Mouse (Mus musculus) gastrocnemius, adult 8-10 months (tissue): ENCODE data around the gene C2cd4d. TPM values are rescaled to one million over a fixed set of nuclear protein-coding genes. Genes with fewer than 3 reads are reported as not detected.

ENCODE experiments used
- DNase-seq, 2 experiments: peaks; one replicate each; pipeline ENCODE4 v3.0.0; 2022; ENCODE audit warnings: low spot score in 2 of 2
- total RNA-seq, 4 experiments: library from RNA; stranded (reverse); gene quantifications; 2 replicates each; pipeline ENCODE4 v1.2.4; 2022

Gene C2cd4d
- total RNA-seq, 4 experiments from 2014 or later, result not detected

DNA sequence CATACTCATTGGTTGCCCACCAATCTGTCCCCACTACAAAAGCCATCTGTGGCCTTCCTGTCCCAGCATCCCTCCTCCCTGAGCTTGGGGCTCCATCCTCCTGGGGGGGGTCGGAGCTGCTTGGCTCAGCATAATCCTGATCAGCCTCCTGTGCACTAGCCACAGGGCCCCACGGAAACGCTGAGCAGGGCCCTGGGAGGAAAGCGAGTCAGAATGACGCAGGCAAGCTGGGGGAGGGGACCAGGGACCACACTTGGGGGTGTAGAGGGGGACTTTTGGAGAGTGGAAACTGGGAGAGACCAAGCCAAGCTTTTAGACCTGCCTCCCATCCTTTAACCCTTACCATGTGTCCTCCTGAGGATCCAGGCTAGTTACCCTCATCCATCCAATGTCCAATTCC is 13.6 kb downstream of the C2cd4d start:
- DNase-seq, result no peak

DNA sequence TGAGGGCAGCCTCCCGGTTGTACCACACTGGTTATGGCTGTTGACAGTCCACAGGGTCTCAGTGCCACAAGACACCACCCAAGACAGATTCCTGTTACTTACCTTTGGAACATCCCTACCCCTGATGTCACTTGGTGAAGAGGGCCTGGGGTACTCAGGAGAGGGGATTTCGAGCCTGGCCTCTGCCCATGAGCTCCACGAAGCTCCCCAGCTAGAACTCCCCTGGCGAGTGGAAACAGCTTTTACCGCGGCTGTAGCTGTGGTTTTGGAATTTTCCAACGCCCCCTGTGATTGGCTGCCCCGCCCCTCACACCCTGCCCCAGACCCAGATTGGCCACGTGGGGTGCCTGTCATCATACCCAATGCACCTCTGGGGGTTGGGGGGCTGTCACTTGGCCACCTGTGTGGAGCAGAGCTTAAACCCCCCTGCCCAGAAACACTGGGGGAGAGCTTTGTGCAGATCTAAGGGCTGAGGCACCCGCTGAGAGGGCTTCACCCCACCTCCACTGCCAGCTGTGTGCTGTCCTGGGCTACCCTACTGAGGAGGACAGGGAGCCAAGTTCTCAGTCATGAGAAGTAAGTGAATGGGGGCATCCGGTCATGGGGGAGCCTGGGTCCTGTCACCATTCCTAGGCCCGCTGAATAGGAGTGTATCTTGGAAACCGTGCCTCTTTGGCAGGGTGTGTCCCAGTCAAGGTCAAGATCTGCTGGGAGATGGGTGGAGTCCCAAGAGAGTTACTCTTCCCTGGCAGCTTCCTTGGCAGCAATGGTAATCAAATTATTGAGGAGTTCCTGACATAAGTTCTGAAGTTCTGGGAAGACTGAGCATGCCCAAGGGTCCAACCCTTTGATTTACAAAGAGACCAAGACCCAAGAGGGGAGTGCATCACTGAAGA is 15.0 kb downstream of the C2cd4d start:
- no peak for DNase-seq

DNA sequence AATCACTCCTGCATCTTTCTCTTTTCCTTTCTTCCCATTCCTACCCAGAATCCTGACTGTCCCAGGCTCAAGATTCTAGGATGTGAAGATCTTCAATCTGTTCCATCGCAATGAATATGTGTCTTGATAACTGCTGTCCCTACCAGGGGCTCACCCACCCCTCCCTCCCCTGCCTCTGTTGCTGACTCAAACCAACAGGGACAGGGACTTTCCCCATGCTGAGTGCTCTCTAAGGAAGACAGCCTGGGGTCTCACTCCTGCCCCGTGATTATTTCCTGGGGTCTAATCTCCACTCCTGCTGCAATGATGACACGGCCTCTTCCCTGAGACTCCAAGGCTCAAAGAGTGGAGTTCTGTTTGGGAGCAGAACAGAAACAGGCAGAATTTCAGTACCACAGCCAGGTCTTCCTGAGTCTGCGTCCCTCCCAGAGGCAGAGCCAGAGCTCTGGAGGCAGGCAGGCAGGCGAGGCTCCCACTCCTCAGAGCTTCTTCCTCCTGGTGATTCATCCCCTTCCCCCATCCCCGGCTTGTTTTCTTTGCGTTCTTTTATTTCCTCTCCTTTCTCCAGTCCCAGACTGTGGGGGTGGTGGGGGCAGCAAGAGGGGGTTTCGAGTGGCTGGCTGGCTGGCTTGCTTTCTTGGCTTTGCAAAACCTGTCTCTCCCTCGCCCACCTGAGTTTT is 17.7 kb downstream of the C2cd4d start:
- DNase-seq, result no peak

DNA sequence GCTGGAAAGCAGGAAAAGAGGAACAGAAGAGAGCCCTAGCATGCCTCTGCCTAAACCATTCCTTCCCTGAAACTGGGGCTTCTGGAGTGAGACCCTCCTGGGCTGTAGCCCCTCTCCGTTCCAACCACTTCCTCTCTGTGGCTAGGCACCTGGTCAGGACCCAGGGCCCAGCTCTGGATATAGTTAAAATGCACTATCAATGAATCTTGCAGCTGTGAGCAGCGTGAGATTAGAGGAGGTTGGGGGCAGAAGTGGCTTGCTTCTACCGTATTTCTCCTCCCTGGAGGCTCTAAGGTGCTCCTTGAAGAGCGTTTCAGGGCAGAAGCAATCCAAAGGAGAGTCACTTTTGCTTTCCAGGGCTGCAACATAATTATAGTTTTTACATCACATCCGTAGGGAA is 20.1 kb downstream of the C2cd4d start:
- DNase-seq, result no peak

DNA sequence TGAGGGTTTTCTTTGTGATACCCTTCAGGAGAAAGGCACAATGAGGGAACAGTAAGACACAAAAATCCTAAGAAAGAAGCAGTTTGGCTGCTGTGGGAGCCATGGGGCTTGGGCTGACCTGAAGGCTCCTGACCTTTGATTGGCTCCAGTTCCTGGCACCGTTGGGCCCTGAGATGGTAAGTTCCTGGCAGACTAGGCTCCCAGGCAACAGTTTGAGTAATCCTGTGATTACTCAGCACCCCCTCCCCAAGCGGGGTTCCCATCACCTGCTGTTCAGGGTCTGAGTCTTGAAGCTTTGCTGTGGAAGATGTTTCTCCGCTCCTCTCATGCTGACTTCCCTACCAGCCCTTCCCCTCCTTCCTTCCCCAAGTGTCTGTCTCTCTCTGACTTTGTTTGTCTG is 21.2 kb downstream of the C2cd4d start:
- DNase-seq, result no peak

DNA sequence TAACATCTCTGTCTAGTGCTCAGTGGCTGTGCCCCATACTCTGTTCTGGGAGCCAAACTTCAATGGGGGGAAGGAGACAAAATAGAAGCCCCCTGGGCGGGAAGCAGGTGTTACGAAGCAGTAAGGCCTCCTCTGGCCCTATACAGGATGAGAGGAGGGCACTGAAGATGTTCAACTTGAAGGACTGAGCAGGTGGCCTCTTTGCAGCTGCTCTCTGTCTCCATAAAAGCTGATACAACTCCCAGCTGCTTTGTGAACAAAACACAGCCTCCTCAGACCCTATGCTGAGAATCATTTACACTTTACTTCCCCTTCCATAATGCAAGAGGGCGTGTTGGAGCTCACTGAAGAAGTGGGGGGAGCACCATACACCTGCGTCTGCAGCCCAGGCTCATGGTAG is 24.4 kb downstream of the C2cd4d start:
- DNase-seq, result no peak

DNA sequence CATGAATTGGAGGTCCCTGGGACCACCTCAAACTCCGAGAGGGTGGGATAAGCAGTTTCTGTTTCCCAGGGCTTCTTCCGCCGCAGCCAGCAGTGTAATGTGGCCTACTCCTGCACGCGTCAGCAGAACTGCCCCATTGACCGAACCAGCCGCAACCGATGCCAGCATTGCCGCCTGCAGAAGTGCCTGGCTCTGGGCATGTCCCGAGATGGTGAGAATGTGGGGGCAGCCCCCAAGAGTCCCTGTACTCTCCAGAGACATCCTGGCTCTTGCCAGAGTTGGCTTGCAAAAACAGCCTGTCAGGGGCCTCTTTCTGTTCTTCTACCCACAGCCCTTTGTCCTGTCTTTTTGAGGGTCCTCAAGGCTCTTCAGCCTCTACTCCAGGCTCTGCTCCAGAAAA is 25.2 kb downstream of the C2cd4d start:
- DNase-seq, result no peak

DNA sequence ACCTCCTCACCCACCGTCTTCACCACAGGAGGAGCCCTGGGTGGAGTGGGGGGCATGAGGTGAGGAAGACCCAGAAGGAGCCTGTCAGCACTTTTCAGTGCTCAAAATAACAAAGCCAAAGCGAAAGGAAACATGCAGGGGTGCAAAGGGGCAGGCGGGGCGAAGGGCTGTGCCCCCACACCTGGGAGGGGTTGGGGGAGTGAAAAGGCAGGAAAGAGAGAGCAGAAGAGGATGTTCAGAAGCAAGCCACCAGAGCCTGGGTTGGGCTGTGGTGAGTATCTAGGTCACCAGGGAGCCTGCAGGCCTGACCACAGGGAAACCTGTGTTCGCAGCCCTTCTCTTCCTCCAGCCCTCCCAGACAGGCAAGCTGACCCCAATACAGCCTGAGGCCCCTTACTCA is 25.8 kb downstream of the C2cd4d start:
- DNase-seq, result no peak

DNA sequence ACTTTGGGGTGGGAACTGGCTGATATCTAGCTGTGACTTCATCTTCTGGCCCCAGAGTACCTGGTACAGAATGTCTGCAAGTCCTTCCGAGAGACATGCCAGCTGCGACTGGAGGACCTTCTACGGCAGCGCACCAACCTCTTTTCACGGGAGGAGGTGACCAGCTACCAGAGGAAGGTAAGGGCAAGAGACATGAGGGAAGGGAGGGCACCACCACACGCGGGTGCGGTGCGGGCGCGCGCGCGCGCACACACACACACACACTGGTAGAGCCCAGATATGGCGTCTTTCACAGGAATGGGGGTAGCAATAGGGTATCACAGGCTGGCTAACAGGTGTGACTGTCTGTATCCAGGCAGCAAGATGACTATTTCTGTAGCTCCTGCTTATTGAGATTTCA is 27.2 kb downstream of the C2cd4d start:
- no peak for DNase-seq

DNA sequence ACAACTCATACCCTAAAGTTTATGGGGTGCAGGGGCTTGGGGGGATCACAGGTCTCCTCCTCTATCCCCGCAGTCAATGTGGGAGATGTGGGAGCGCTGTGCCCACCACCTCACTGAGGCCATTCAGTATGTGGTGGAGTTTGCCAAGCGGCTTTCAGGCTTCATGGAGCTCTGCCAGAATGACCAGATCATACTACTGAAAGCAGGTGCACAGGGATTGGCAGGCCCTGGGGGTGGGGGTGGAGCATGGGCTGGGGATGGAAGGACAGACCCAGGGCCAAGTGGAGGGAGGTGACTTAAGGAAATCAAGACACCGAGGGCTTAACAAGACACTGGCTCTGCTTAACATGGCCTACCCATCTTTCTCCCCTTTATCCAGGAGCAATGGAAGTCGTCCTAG is 28.8 kb downstream of the C2cd4d start:
- DNase-seq, result no peak

DNA sequence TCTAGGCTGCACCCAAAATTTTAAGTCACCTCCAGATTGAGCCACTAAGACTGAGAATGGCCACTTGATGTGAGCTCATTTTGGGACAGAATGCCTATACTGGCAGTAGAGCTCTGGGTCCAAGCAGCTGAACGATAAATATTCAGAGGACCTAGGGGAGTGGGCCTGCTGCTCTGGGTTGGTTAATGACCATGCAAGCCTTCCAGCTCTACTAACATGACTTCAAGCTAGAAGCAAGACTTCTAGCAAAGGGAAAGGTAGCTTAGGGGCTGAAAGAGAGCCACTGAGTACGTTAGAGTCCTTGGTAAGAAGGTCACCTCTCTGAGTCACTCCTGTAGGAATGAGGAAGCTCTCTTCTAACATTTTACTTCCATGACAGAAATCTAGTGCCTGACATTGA is 29.9 kb downstream of the C2cd4d start:
- no peak for DNase-seq

DNA sequence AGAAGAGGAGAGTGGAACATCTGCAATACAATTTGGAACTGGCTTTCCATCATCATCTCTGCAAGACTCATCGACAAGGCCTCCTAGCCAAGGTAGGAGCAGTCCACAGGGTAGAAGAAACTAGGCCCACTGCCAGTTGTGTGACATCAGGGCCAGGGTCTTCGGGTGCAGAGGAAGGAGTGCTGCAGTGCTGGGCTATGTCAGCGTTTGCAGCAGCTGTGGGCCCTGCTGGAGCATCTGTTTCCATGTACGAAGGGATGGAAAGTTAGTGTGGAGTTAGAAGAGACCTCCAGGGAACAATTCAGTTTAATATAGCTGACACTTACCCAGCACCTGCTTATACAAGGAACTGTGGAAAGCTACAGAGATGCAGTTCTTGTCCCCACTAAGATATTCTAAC is 30.8 kb downstream of the C2cd4d start:
- no peak for DNase-seq

DNA sequence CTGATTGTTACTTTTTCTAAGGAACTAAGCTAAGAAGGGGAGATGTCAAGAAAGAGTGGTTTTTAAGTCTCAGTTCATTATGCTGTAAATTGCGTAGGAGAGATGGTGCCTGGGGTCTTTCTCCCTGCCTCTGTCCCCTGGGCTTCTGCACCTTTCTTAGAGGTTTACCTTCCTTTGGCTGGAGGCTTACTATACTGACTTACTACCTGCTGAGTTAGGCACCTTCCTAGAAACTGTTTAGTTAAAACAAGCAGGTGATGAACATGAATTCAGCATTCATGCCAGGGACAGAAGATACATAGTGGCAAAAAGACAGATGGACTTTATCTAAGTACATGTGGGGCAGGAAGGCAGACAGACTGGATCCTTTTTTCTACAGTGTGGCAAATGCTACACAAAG is 34.1 kb downstream of the C2cd4d start:
- DNase-seq, result no peak

DNA sequence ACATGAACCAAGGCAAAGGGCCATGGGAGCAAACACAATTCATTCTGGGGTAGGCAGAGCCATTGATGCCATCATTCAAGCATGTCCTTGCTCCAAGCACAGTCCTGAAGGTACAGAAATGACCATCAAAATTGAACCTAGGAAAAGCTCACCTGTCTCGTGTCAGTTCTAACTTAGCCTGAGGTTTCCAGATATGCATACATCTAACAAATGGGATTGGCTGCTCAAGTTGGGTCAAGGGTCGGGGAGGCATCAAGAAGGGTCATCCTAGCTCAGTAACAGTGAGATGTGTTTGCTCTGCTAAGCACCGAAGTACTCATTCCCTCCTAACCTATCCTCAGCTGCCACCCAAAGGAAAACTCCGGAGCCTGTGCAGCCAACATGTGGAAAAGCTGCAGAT is 34.6 kb downstream of the C2cd4d start:
- DNase-seq, result no peak

DNA sequence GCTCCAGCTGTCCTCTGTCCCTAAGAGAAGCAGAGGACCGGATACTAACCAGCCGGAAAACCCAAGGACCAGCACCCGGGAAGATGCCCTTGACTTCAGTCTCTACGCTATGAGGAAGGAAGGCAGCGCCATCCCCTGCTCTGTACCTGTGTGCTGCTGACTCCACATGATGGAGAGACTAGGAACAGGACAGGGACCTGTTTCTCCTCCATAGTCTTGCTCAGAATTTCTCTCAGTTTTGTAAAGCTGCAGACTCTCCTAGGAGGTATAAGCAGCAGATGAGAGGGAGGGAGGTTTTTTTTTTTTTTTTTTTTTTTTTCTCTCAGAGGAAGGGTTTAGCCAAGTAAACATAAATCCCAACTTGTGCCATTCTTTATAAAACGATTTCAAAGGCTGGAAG is 36.0 kb downstream of the C2cd4d start, which contains the start of gene Lingo4:
Gene Lingo4 (plus strand): TSS at position 301 of the 400 bp plus-strand sequence.
- no peak for DNase-seq

DNA sequence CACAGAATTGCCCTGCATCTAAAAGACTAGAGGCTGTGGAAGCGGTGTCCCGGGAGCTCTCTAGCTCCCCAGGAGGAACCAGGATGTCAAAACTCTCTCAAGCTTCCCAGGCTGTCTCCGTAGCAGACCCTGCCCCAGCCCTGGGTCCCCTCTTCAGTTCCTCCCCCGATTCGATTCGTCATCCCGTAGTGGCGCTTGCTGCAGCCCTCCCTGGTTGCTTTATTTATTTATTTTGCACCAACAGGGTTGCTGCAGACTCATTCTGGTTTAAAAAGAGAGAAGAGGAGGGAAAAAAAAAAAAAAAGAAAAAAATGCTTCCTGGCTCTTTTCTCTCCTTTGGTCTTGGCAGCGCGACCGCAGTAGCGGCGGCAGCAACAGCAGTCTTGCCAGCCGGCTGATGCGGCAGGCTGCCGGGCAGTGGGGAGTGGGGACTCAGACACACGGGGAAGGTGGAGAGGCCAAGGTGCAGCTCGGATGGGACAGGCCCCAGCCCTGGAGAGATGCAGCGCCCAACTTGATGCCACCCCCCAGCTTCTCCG is 36.8 kb downstream of the C2cd4d start:
- no peak for DNase-seq

DNA sequence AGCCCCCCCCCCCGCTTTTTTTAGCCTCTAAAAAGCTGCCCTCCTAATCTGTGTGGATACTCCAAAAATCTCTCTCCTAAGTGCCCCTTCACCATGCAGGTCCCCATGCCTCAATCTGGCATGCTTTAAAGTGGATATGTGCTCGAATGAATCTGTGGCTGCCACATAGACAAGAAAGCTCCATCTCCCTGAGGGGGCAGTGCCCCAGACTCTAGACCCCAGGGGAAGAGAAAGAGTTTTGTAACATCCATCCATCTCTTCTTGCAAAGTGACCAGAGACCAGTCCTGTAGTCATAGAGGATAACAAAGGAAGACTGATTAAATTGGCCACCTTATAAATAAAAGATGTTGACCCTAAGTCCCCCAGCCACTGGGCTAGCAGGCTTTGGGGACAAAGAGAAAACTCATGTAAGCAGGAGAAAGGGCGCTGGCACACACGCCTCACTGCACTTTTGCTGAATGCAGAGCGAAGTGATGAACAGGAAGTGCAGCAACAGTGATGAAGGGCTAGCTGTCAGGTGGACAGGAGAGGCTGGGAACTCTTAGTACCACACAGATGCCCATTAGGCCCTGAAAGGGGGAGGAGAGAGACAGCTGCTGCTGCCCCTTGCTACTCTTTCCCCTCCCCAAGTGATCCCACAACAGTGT is 37.5 kb downstream of the C2cd4d start:
- no peak for DNase-seq

DNA sequence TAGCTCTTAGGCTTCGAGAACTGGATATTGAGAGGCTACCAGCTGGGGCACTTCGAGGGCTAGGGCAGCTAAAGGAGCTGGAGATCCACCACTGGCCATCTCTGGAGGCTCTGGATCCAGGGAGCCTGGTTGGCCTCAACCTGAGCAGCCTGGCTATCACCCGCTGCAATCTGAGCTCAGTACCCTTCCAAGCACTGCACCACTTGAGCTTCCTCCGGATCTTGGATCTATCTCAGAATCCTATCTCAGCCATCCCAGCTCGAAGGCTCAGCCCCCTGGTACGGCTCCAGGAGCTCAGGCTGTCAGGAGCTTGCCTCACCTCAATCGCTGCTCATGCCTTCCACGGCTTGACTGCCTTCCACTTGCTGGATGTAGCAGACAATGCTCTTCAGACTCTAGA is 40.2 kb downstream of the C2cd4d start:
- DNase-seq, result peak in 1 of 2 experiments; percentile 37

DNA sequence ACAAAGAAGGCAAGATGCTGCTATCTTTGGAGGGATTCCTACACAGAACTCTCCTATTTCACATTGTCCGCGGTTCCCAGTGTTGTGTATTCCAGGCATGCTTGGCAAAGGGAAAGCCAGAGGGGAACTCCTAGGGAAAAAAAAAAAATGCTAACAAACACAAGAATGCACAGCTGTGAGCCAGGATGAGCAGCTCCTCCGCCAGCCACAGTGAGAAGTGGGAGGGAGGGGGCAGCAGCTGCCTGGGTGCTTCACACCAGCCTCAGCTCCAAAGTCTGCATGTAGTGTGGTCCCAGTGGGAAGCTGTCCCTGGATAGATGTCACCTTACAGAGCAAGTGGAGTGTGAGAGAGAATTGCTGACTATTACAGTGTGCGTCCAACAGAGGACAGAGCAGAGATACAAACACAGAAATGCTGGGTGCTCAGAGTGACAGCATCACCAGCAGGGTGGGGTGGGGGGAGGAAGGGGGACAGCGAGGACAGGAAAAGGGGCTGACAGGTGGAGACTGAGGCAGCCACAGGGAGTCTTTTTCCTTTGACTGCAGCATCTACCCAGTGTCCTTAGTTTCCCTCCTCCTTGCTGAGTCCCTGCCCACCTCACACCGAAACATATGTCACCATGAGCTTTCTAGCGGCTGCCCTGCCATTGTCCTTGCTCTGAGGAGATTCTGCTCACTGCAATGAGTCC is 42.3 kb downstream of the C2cd4d start:
- DNase-seq, result no peak

DNA sequence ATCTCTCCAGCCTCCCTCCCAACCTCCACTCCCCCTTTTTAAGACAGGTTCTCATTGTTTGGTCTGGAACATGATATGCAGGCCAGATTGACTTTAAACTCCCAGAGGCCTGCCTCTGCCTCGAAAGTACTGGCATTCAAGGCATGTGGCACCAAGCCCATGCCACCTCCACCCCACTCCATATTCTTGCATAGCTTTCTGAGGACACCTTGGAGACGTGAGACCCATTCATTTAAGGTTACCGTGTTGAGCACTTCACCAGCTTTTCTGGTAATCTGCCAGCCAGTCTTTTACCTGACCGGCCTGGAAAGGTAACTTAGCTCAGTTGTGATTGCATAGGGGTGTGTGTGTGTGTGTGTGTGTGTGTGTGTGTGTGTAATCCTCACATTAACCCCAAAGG is 43.3 kb downstream of the C2cd4d start:
- no peak for DNase-seq

DNA sequence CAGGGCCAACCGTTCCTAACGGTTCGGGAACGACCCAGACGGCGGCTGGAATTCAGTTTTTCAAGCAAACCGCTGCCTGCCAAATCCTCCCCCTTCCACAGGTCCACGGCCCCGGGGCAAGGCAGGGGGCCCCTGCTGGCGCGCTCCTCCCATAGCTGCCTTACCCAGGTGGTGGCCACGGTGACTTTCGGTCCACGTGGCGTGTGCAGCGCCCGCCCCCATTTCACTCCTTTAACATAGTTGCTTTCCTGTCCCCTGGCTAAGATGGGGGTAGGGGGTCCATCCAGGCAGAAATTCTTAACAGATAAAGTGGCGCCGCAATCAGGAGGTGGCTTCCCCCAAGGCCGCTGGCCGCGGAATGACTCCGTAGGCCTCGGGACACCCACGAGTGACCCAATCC is 50.3 kb downstream of the C2cd4d start:
- no peak for DNase-seq
